Mouse (Mus musculus): Measurements from ENCODE around the gene Dad1.
"Not testable (repeated sequence)": the region's sequence is repeated elsewhere in the genome, so short reads cannot be mapped to it uniquely, and the experiment has no call there.

The Dad1 gene

DNA sequence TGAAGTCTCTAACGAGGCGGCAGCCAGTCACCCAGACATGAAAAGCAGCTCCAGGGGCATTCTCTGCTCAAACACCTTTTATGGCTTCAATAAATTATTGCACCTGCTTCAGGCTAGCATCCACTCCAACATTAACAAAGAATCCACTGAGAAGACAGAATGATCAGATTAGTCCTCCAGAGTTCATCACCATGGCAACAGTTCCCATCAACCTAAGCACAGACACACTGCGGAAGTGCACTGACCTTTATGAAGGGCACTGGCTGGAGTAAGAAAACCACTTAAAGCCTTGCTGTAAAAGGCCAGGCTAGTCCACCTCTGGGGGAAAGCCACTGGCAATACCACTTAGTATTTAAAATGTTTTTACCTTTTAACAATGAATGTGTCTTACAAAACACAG is 9.7 kb downstream of the Dad1 start:
- DNase-seq = no peak

DNA sequence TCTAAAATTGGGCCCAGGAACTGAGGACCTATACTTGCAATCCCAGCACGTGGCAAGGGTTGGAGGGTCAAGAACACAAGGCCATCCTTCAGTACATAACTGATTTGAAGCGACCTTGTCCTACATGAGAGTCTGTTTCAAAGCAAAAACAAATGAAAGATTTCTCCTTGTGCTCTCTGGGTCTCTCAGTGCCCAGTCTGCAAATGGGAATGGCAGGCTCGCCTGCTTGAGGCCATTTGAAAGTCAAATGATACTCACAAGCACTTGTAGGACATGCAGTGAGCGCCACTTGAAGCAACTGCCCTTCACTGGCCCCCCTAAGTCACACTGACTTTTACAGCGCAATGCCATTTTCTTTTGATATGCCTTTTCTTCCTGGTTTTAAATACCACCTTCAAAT is 13.4 kb downstream of the Dad1 start:
- DNase-seq = no peak

DNA sequence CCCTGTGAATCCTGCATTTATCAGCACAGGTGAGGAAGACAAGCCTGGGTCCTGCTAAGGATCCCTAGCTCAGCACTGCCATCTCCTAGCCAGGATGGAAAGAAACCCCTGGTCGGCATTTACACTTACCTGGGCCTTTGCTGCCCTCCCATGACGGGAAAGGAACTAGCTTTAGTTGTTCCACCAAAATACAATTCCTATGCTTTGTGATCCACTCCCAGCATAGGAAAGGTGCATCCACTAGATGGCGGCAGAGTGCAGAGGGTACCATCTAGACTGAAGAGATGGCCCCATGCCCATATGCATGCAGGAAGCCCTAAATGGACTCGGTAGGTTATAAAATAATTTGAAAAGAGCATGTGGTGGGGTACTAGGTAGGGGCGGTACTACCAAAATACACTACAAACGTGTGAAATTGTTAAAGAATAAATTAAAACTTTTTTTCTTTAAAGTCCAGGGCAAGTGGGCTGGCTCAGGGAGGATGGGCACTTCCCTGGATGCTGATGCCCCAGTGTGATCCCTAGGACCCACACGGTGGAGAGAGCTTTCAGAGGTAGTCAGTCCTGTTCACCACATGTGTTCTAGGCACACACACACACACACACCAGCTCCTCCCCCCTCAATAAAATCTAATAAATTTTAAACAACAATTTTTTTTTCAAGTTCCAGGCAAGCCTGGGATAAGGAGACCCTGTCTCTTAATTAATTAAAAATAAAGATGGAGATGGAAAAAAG is 14.7 kb downstream of the Dad1 start:
- DNase-seq = peak; percentile 93 to 96

DNA sequence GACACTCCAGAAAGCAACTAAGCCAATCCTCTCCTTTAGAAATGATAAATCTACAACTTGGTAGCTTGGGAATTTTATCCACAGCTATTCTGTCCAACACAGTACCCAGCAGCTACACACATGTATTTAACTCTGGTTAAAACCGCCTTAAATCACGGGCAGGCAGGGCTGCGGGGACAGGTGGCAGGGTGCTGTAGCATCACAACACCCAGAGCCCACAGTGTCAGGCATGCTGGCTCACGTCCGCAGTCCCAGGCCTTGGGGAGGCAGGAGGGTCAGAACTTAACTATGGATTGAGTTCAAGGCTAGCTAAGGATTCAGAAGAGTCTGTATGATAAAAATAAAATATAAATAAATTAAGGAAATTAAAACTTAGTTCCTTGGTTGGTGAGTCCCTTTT is 17.0 kb downstream of the Dad1 start:
- DNase-seq = peak; percentile 47 to 66

DNA sequence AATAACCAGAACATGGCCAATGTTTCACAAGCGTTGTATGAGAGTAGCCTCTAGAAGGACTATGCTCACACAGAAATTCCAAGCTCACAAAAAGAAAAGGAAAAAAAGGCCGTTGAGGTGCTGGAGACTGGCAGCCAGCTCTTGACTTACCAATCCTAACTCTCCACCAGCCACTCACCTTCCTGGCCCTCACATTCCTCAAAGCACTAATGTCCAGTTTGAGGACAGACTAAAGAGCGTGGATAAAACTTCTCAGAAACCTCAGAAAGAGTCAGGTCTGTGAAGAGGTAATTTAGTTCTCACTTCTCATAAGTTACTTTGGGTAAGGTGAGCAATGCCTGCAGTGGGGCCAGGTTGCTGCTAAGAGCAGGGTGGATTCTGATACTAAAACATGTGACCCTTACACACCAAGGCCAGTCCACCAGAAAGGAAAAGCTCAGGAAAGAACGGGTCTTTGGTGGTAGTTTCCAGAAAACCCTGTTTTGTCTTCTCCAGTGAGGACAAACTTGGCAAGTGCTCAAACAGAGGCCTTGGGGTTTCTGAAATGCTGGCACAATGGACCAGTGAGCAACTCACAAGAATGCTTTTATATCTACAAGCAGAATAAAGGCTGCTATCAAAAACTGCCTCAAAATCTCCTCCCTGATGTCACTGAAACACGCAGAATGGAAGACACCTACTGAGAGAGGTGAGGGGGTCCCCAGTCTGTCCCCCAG is 17.9 kb downstream of the Dad1 start:
- DNase-seq = peak in 1 of 2 experiments; percentile 14

DNA sequence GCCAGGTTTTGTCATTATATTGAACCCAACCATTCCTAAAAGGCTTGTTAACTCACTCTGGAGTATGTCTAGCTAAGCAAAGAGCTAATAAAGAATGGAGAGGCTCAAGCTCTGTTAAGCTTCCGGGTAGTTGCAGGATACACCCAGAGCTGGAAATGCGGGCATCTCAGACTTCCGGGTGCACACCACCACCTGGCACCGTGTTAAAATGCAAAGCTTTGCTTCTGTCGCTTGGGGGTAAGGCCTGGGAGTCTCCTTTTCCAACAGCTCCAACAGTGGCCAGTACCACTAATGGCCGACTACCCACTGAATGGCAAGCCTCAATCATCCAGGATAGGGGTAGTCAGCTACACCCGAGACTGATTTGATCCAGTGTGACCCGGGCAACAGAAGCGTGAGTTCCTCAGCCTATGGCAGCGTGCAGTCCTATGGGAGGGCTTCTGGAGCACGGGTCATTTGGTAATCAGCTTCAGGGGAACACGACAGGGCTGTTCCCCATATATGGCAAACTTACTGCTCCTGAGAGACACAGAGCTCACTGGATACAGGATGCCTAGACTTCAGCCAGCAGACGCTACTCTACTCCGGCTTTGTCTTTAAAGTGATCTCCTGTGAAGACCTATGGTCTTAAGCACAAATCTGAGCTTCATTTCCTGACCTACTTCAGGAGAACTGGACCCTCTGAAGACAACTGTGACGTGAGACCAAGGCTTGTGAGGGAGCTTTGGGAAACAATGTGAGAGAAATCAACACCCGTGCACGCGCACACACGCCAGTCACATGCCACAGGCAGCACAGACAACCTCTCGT is 19.5 kb downstream of the Dad1 start:
- peak; percentile 28 to 35 for DNase-seq

DNA sequence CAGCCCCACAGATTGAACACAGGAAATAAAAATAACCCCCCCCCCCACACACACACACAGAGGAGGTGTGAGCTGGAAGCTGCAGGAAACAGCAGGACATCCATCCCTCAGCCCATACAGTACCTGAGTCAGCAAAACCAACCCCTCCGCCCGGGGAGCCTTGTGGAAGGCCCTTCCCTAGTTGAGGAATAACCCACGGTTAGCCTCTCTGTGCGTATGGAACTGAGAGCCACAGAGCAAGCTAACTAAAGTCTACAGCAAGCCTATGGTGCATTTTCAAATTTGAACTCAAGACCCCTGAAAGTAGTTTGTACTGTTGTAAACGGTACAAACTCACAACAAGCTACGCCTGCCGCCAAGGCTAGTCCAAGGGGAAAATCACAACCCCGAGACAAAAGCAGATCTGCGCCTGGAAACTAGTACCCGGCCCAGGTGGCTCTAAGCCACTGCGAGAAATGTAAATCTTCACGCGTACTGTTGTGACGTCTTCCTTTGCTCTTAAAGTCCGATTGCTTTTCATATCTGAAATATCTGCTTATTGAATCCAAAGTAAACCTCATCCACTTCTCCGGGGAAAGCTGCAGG is 20.3 kb downstream of the Dad1 start:
- no peak for DNase-seq

DNA sequence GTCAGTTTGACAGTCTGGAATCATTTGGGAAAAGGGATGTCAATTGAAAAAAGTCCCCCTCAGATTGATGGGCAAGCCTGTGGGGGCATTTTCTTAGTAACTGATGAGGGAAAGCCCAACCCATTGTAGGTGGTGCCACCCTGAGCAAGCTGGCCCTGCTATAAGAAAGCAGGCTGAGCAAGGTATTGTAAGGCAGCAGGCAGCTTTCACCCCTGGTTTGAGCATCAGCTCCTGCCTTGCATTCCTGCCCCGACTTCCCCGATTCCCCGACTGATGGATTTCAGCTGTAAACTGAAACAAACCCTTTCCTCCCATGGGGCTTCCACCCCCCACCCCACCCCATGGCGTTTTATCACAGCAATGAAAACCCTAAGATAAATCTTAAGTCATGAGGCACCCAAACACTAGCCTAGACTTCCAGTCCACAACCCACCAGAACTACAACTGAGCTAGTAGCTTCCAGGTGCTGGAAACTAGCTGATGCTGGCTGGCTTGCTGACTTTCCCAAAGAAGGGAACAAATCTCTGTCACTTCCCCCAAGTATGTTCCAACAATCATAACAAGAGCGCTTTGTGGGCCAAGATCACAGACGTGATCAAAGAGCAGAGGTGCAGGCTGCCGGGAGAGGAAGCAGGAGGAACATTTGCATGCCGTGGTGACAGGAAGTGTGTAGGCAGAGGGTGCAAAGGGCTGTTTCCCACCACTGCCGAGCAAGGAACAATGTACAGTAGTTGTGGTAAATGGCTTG is 20.9 kb downstream of the Dad1 start:
- peak; percentile 84 to 91 for DNase-seq

DNA sequence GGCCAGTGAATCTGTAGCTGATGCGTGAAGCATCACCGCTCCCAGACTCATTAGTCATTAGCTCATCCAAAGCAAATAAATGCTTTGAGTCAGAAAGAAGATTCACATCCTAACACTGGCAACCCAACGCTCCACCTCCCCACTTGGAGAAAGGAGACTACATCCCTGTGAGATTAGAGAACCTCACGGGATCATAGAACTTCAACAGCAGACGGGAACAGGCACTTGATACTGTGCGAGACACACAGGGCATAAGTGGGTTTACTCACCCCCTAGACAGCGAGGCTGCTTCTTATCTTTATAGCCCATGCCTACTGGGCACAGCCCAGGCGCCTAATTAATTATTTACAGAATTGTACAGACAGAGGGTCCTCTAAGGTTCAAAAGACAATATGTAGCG is 21.8 kb downstream of the Dad1 start:
- DNase-seq = no peak

DNA sequence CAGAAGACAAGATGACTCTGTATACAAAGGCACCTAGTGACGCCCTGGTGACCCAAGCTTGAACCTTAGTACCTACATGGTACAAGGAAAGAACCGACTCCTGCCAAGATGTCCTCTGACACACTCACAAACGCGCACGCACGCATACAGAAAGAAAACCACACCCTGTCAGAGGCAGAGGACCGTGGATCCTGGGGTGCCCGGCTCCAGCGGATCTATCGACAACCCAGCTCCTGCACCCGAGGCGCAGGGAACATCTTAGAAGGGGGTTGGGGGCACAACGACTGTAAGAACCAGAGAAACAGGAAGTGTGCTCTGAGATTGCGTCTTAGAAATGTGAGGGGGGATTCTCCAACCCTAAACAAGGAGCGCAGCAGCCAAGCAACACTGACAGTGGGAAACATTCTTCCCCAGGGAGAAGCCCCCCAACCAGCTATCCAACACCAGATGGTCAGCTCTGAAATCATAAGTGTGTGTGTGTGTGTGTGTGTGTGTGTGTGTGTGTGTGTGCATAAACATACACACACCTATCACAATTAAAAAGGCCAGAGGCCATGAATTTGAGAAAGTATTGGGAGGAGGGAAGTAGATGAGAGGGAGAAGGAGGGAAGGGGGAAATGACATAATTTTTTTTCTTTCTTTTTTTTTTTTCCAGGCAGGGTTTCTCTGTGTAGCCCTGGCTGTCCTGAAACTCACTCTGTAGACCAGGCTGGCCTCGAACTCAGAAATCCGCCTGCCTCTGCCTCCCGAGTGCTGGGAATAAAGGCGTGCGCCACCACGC is 22.5 kb downstream of the Dad1 start:
- peak; percentile 70 to 73 for DNase-seq

DNA sequence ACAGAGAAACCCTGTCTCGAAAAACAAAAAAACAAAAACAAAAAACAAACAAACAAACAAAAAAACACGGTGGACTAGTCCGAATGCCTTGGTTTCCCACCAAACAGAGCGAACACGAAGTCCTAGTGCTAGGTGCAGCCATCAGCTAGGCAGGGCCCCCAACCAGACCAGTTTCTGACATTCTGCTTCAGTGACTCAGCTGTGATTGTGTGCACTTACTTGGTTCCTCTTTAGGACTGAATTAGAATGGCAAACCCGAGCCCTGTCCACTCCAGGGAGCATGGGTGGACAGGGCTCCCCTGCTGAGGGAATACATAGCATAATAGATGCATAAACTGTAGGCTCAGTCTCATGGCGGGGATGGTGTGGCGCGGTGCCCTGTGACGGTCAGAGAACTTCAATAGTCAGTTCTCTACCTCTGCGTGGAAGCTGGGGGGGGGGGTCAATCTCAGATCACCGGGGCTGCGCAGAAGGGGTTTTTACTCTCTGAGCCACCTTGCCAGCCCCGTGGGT is 23.2 kb downstream of the Dad1 start:
- DNase-seq = peak; percentile 35 to 41

DNA sequence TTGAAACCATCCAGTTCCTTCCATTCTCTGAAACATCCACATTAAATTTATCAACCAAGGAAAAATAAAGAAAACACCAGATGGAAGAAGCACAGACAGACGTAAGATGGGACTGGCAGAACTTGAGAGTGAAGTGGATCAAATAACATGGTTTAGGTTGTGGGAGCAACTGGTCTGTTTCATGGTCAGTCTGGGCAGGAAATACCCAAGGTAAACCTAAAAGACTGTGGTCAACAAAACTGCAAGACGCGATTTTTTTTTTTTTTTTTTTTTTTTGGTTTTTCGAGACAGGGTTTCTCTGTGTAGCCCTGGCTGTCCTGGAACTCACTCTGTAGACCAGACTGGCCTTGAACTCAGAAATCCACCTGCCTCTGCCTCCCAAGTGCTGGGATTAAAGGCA is 24.1 kb downstream of the Dad1 start:
- not testable (repeated sequence) for DNase-seq

DNA sequence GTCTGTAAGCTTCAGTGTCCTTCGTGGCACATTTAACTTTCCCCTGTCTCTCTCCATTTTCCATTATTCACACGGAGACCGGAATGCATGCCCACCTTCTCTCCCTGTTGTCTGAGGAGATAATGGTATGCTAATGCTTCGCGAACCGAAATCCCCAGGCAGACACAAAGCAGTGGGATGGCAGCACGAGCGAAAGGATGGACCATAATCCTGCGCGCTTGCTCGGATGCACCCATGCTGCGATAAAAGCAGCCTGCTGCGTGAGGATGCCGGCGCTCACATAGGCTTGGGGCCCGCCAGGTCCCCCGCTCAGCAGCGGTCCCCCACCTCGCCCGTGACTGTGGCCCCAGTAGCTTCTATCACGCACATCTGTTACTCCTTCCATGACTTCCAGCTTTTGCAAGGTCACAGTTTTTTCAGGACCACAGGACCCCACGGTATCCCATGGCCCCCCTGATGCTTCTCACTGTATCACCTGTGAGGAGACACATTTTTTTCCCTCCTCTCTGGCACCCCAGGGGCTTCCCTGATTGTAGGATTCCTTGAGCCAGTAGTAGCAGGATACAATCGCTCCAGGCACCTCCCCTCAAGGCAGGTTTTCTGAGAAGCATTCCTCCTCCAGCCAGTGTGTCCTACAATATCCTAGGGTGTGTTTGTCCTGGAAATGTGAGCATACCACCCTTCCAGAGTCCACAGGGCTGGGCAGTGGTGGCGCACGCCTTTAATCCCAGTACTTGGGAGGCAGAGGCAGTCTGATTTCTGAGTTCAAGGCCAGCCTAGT is 24.8 kb downstream of the Dad1 start:
- peak; percentile 61 to 74 for DNase-seq

DNA sequence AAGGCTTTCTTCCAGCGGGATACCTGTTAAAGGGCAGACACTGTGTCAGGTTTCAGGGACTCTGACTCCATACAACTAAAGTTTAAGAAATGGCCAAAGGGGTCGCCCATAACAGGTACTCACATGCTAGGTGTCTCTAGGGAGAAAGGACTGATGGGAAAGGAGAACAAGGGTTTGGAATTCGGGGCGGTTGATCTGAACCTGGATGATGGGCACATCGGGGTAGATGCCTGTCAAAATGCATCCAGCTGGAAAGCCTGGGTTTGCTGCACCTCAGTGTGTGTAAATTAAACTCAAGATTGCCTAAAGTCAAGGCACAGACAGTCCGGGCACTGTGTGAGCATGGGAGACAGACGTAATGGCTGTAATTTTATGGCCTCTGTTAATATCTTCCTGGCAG is 25.4 kb downstream of the Dad1 start:
- DNase-seq = peak; percentile 55 to 61

DNA sequence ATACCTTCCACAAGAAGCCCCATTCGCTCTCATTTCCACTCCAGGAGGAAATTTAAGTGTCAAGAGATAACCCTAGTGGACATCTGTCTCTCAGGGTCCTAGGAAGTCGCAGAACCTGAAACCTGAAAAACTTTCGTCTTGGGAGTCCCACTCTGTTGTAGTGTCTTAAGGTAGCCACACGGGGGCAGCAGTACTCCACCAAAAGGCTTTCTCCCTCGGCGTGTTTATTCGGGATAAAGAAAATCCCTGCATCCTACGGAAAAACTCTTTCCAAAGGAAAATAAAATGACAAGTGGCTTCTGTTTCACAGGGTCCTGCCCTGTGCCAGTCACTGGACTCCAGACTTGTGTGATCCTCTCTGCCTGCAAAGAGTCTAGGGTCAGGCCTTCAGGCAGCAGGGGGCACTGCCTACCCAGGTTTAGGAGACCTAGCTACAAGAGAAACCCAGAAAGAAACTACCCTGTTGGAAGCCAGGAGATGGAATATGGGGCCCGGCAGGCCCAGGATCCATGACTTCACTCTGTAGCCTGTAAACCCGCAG is 25.9 kb downstream of the Dad1 start:
- DNase-seq = peak; percentile 88 to 91

DNA sequence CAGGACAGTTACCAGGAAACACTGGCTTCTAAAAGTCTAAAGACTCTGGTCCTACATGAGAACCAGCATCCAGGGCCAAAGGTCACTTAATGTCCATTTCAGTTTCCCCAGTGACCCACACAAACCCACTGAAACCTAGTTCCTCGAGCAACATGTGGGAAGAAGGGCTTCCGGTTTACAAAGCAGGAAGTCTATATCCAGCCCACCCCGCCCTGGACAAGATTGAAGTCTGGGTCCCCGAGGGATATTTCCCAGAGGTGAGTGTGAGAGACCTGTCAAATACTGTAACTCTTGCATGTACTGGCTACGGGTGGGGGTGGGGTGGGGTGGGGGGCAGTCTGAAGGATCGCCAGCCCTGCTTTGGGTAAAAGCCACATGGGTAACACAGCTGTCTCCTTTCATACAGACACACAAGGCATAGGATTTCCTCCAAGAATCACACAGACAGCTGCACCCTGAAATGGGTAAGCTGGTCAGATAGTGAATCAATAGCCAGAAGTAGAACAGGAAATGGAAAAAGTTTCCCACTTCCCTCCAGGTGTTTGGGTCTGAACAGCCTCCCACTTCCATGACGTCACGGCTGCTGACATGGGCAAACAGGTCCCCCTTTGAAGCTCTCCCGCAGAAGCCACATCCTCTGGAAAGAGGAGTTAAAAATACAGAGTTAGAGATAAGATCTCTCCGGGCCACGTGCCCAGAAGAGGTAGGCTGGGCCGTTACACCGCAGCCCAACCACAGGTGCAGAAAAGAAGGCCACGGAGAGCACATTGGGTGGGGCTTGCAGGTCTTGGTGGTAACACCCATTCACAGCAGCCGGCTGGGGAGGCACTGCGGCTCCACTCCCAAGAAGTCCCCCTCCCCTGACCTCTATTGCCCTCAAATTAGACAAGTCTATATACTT is 26.7 kb downstream of the Dad1 start:
- DNase-seq = peak; percentile 95 to 98

DNA sequence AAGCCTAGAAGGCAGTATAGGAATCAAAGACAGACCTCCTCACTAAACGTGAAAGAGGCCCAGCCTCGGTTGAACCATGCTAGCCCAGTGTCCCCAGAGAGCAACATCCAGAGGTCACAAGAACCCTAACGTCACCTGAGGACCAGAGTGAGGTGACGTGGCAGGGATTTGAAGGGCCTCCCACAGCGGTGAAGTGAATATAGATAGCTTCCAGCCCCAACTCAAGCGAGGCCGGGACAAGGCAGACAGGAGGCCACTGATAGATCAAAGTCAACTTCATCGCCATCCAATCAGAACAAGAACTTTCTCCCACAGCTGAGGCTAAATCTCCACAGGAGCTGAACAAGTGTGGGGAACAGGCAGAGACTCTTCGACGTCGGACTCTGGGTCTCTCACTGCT is 28.2 kb downstream of the Dad1 start:
- peak; percentile 61 to 62 for DNase-seq

DNA sequence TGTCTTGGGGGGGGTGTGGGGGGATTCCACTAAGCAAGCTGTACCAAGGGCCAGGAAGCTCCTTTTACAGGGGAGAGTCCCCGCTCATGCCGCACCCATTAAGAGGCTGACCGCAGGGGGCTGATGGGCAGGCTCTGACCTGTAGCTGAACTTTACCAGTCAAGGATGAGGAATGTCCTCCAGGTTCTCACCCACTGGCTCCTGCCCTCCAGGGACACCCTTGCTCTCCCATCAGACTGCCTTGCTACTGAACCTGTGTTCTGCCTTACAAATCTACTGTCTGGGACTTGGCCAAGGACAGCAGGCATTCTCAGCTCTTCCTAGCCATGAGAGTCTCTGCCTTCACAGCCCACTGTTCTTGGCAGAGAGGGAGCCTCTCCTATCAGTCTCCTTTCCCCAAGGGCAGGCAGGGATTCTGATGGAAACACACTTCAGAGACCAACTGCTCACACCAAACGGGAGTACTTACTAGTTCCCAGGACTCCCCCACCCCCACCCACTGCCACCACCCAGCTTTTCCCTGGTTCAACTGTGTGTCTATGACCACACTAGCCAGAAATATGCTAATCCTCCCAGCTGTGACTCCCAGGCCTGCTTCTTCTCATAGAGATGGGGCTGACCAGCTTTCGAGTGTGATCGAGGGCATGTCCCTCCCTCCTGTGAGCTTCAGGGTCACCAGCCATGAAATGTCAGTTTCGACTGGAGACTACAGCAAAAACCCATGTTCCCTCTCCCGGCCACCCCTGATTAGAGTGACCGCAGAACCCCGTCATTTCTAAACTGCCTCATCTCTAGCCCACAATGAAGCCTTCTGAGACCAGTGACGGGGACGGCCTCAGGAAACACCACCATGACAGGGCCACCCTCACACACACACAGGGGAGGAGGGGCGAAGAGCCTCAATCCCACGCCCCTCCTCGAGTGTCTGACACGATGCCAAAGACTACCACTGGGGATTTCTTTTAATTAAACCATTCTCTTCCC is 29.1 kb downstream of the Dad1 start:
- peak; percentile 67 to 77 for DNase-seq
